Mouse (Mus musculus): ENCODE data around the gene Atp6v0e2. TPM values are rescaled to one million over a fixed set of nuclear protein-coding genes. Genes with fewer than 3 reads are reported as not detected.
"Not testable (repeated sequence)": the region's sequence is repeated elsewhere in the genome, so short reads cannot be mapped to it uniquely, and the experiment has no call there.

The Atp6v0e2 gene
- polyA plus RNA-seq, 1 experiment from 2014 or later: 21.3 TPM

DNA sequence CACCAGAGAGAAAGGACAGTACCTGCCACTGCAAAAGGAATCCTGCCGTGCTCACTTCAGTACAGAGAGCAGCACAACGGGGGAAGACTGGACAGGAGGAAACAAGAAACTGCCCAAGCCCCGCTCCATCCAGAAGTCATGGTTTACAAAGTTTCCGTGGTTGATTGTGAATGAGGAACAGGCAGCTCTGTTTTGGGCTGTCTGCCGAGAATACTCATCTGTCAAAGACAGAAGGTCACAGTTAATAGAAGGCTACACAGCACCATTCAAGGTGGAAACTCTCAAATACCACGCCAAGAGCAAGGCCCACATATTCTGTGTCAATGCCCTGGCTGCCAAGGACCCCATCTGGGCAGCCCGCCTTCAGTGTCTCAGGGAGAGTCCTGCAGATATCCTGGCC, 25.6 kb upstream of the Atp6v0e2 start:
- no peak overlapping the region for H3K4me3 ChIP-seq
- no peak overlapping the region for H3K9ac ChIP-seq
- H3K9me3 ChIP-seq: no peaks in the 10 kb centered on the region
- WGBS: 87% methylated on average over 7 of the region's 7 CpGs
- H3K27me3 ChIP-seq: no peaks in the 10 kb centered on the region
- no peak overlapping the region for H3K4me2 ChIP-seq (replicated peaks)
- no peak overlapping the region for H3K27ac ChIP-seq
- peaks cover 57% of the 10 kb centered on the region for H3K36me3 ChIP-seq
- no peaks in the 10 kb centered on the region for H3K4me1 ChIP-seq
- ATAC-seq (ENCODE audit: insufficient number of reproducible peaks, insufficient read depth, low FRiP score, low TSS enrichment): no peak

- H3K4me2 ChIP-seq (replicated peaks); ATAC-seq (ENCODE audit: insufficient number of reproducible peaks, insufficient read depth, low FRiP score, low TSS enrichment); H3K9me3 ChIP-seq; H3K4me3 ChIP-seq; H3K27me3 ChIP-seq; H3K4me1 ChIP-seq; H3K9ac ChIP-seq; H3K27ac ChIP-seq: not testable (repeated sequence)
- peaks cover 13% of the 10 kb centered on the region for H3K36me3 ChIP-seq
- 96% methylated on average over 15 of the region's 16 CpGs for WGBS
These were observed 12.5 kb upstream of the Atp6v0e2 start for GRCm38 (mm10) chr6:48524882-48525281.

GRCm38 (mm10) chr6:48527901-48528300, 9.5 kb upstream of the Atp6v0e2 start:
- Histone ChIP-seq H3K27me3 (no peaks in the 10 kb centered on the region), H3K4me1 (no peaks in the 10 kb centered on the region), H3K27ac (no peak overlapping the region), H3K4me3 (no peak overlapping the region), H3K4me2 (replicated peaks) (no peak overlapping the region), H3K9me3 (no peaks in the 10 kb centered on the region), H3K9ac (no peak overlapping the region), H3K36me3 (peaks cover 28% of the 10 kb centered on the region)
- no peak for ATAC-seq (ENCODE audit: insufficient number of reproducible peaks, insufficient read depth, low FRiP score, low TSS enrichment)
- WGBS: 86% methylated on average over 9 of the region's 9 CpGs

DNA sequence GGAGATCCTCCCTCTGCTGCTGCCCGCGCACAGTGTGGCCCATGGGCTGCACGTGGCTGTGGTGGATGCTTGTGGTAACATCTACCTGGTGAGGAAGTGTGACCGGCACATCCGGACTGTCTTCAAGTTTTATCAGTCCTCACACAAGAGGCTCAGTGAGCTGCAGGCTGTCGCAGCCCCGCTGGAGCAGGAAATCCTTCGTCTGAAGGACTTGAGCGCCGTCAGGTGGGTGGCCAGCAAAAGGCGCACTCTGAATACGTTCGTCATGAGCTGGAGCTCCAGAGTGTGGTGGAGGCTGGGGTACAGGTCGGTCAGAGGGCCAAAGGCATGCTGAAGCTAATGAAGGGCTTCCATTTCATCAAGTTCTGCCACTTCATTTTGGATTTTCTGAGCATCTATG, 8.2 kb upstream of the Atp6v0e2 start:
- Histone ChIP-seq H3K4me3 (no peak overlapping the region), H3K4me2 (replicated peaks) (no peak overlapping the region), H3K27me3 (no peaks in the 10 kb centered on the region), H3K27ac (no peak overlapping the region), H3K36me3 (peaks cover 35% of the 10 kb centered on the region), H3K4me1 (no peaks in the 10 kb centered on the region), H3K9ac (no peak overlapping the region), H3K9me3 (no peaks in the 10 kb centered on the region)
- 83% methylated on average over 14 of the region's 14 CpGs for WGBS
- ATAC-seq (ENCODE audit: insufficient number of reproducible peaks, insufficient read depth, low FRiP score, low TSS enrichment): no peak

DNA sequence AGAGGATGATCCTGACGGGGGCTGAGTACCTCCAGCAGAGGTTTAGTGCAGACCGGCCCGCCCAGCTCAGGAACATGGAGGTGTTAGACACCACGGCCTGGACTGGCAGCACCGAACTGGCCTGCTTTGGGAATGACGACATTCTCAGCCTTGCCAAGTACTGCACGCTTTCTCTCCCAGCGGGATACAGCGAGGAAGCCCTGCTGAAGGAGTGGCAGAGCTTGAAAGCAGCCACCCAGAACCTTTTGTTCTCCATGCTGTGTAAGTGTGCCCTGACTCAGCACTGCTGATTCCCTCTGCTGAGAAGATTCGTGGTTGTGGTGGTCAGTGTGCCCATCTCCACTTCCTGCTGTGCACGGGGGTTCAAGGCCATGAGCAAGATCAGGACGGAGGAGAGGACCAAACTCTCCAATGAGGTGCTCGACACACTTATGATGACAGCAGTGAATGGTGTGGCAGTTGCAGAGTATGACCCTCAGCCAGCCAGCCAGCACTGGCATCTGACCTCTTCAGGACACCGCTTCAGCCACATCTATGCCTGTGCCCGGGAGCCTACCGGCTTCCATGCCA, 7.5 kb upstream of the Atp6v0e2 start:
- no peak overlapping the region for H3K4me2 ChIP-seq (replicated peaks)
- peaks cover 35% of the 10 kb centered on the region for H3K36me3 ChIP-seq
- ATAC-seq (ENCODE audit: insufficient number of reproducible peaks, insufficient read depth, low FRiP score, low TSS enrichment): no peak
- no peaks in the 10 kb centered on the region for H3K27me3 ChIP-seq
- H3K9ac ChIP-seq: no peak overlapping the region
- WGBS: 88% methylated on average over 16 of the region's 16 CpGs
- no peak overlapping the region for H3K27ac ChIP-seq
- H3K9me3 ChIP-seq: no peaks in the 10 kb centered on the region
- H3K4me3 ChIP-seq: no peak overlapping the region
- no peaks in the 10 kb centered on the region for H3K4me1 ChIP-seq

DNA sequence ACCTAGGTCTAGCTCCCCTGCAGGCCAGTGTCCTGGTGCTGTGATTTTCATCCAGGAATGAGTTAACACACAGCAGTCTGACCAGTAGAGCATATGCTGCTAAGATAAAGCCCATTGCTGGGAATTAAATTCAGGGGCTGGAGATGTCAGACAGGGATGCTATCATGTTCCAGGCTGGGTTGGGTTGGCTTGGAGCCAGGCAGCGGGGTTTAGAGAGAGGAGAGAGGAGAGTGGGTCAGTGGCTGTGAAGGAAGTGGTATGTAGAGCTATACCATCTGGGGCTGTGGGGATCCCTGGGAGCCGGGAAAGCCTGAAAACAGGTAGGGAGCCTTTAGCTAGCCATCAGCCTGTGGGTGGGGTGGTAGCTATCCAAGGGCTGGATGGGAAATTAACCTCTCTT, 6.6 kb upstream of the Atp6v0e2 start:
- H3K27me3 ChIP-seq: no peaks in the 10 kb centered on the region
- no peak overlapping the region for H3K4me2 ChIP-seq (replicated peaks)
- H3K27ac ChIP-seq: no peak overlapping the region
- H3K36me3 ChIP-seq: peaks cover 35% of the 10 kb centered on the region
- no peak overlapping the region for H3K4me3 ChIP-seq
- H3K9ac ChIP-seq: no peak overlapping the region
- ATAC-seq (ENCODE audit: insufficient number of reproducible peaks, insufficient read depth, low FRiP score, low TSS enrichment): no peak
- WGBS: 70% methylated on average over 2 of the region's 2 CpGs
- H3K4me1 ChIP-seq: no peaks in the 10 kb centered on the region
- no peaks in the 10 kb centered on the region for H3K9me3 ChIP-seq

DNA sequence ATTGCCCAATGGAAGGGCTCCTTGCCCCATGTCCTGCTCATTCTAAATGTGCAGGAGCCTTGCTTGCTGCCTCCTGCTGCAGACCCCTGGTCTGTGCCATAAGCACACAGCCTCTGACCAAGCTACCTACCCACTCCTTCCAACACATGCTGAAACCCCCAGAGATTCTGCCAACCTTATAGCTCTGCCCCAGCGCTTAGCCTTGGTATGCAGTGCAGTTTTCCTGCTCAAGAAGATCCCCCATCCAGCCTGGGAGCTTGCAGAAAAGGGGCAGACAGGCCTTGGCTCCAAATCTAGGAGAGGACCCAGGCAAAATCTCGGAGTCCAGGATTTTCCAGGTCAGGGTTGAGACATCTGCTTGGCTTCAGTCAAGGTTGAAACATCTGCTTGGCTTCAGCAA, 3.9 kb upstream of the Atp6v0e2 start:
- Histone ChIP-seq H3K27me3 (no peaks in the 10 kb centered on the region), H3K36me3 (peaks cover 28% of the 10 kb centered on the region), H3K9ac (no peak overlapping the region), H3K9me3 (no peaks in the 10 kb centered on the region), H3K27ac (no peak overlapping the region), H3K4me1 (0 out of 2 replicates have a peak, but pooled peaks cover 10% of the 10 kb centered on the region), H3K4me3 (no peak overlapping the region), H3K4me2 (replicated peaks) (no peak overlapping the region)
- WGBS: 82% methylated on average over 2 of the region's 2 CpGs
- ATAC-seq (ENCODE audit: insufficient number of reproducible peaks, insufficient read depth, low FRiP score, low TSS enrichment): no peak

GRCm38 (mm10) chr6:48534913-48535312, 2.5 kb upstream of the Atp6v0e2 start:
- Histone ChIP-seq H3K9ac (no peak overlapping the region), H3K27me3 (no peaks in the 10 kb centered on the region), H3K27ac (no peak overlapping the region), H3K36me3 (peaks cover 22% of the 10 kb centered on the region), H3K4me3 (no peak overlapping the region), H3K4me1 (0 out of 2 replicates have a peak, but pooled peaks cover 10% of the 10 kb centered on the region), H3K4me2 (replicated peaks) (no peak overlapping the region), H3K9me3 (no peaks in the 10 kb centered on the region)
- 75% methylated on average over 8 of the region's 8 CpGs for WGBS
- no peak for ATAC-seq (ENCODE audit: insufficient number of reproducible peaks, insufficient read depth, low FRiP score, low TSS enrichment)

GRCm38 (mm10) chr6:48536091-48536490, 1.3 kb upstream of the Atp6v0e2 start:
- 74% methylated on average over 4 of the region's 4 CpGs for WGBS
- H3K9ac ChIP-seq: no peak overlapping the region

GRCm38 (mm10) chr6:48538841-48539737, 1.7 kb downstream of the Atp6v0e2 start:
- WGBS: 62% methylated on average over 5 of the region's 5 CpGs
- no peak for ATAC-seq (ENCODE audit: insufficient number of reproducible peaks, insufficient read depth, low FRiP score, low TSS enrichment)
- no peak overlapping the region for H3K27ac ChIP-seq
- H3K27me3 ChIP-seq: no peaks in the 10 kb centered on the region
- no peak overlapping the region for H3K9ac ChIP-seq
- no peaks in the 10 kb centered on the region for H3K9me3 ChIP-seq
- no peak overlapping the region for H3K4me2 ChIP-seq (replicated peaks)
- peaks cover 26% of the 10 kb centered on the region for H3K4me1 ChIP-seq
- no peak overlapping the region for H3K4me3 ChIP-seq
- no peaks in the 10 kb centered on the region for H3K36me3 ChIP-seq

More at GRCm38 (mm10) chr6:48536091-48536490, 1.3 kb upstream of the Atp6v0e2 start:
- ATAC-seq (ENCODE audit: insufficient number of reproducible peaks, insufficient read depth, low FRiP score, low TSS enrichment): no peak
- H3K4me2 ChIP-seq (replicated peaks): no peak overlapping the region
- no peak overlapping the region for H3K4me3 ChIP-seq
- peaks cover 12% of the 10 kb centered on the region; the same call in 1 of the 2 replicates for H3K4me1 ChIP-seq
- H3K27me3 ChIP-seq: no peaks in the 10 kb centered on the region
- H3K27ac ChIP-seq: no peak overlapping the region
- no peaks in the 10 kb centered on the region for H3K9me3 ChIP-seq
- H3K36me3 ChIP-seq: peaks cover 19% of the 10 kb centered on the region; the same call in 1 of the 2 replicates

DNA sequence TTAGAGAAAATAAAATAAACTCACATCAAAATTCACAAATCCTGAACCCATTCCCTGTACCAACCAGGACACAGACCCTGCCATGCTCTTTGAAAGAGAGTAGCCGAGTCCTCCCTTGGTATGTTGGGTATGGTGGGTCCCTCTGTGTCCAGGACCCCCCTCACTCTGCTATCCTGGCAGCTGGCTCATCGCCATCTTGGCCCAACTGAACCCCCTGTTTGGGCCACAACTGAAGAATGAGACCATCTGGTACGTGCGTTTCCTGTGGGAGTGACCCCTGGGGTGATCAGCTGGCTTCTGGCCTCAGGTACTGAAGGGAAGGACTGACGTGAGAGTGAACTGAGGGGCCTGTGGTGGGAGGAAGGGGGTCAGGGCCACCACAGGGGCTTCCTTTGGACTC, 2.4 kb downstream of the Atp6v0e2 start:
- H3K9ac ChIP-seq: no peak overlapping the region
- H3K36me3 ChIP-seq: no peaks in the 10 kb centered on the region
- H3K4me3 ChIP-seq: no peak overlapping the region
- WGBS: 64% methylated on average over 5 of the region's 5 CpGs
- no peak overlapping the region for H3K27ac ChIP-seq
- ATAC-seq (ENCODE audit: insufficient number of reproducible peaks, insufficient read depth, low FRiP score, low TSS enrichment): no peak
- no peaks in the 10 kb centered on the region for H3K9me3 ChIP-seq
- H3K4me1 ChIP-seq: peaks cover 26% of the 10 kb centered on the region
- no peak overlapping the region for H3K4me2 ChIP-seq (replicated peaks)
- no peaks in the 10 kb centered on the region for H3K27me3 ChIP-seq

GRCm38 (mm10) chr6:48540721-48541120, 3.3 kb downstream of the Atp6v0e2 start:
- Histone ChIP-seq H3K36me3 (no peaks in the 10 kb centered on the region), H3K4me2 (replicated peaks) (no peak overlapping the region), H3K9me3 (no peaks in the 10 kb centered on the region), H3K27me3 (no peaks in the 10 kb centered on the region), H3K4me1 (peaks cover 26% of the 10 kb centered on the region), H3K9ac (no peak overlapping the region), H3K27ac (no peak overlapping the region), H3K4me3 (no peak overlapping the region)
- WGBS: 60% methylated on average over 3 of the region's 3 CpGs
- ATAC-seq (ENCODE audit: insufficient number of reproducible peaks, insufficient read depth, low FRiP score, low TSS enrichment): no peak

All from embryonic facial prominence, embryonic 12.5 days (tissue).